Mouse (Mus musculus): ENCODE measurements around the gene Gm29427. TPM values are rescaled to one million over a fixed set of nuclear protein-coding genes. Genes with fewer than 3 reads are reported as not detected.

The Gm29427 gene
- total and polyA plus RNA-seq, 2 experiments from 2014 or later = 0.43 TPM; not detected in 1

DNA sequence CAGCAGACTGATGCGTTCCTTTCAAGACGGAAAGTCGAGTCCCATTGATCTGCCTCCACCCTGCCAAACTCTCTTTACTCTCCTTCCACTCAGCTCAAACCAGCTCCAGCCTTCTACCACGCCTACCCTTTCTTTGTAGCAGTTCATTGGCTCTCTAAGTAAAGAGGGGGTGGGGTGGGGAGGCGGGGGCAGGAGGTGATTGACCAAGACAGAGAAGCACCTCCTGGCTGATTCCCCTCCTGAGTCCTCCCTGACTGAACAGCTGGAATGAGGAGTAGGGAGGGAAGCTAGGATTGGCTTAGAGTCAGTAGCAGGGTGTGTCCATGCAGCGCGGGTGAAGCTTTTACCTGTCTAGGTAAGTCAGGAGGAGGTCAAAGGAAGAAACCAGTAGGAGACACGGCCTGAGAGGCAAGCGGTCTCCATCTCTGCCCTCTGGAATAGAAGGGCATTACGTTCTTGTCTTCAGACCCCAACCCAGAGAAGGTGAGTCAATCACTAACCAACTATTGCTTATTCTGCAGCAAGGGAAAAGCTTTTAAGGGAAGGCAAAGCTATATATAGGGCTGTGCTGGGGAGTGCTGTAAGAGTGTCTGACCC, 16.2 kb upstream of the Gm29427 start, which contains the start of gene AA986860:
AA986860 (plus strand) TSS at position 236 of the 597 bp plus-strand sequence.
- no peak for ATAC-seq
- no peaks in the 10 kb centered on the region for H3K4me1 ChIP-seq (ENCODE audit: insufficient read depth)
- H3K27ac ChIP-seq (ENCODE audit: low read depth, low read length) = no peak within 1 kb of the TSS
- no peak within 1 kb of the TSS for H3K9ac ChIP-seq
- 8% methylated on average over 10 of the region's 10 CpGs for WGBS
- no peak for TF ChIP-seq CTCF (IDR thresholded peaks at IDR 0.05; ENCODE audit: low read depth)
- no peak within 1 kb of the TSS for H3K4me3 ChIP-seq (ENCODE audit: low read depth, low read length)
- H3K4me2 ChIP-seq (ENCODE audit: low read depth) = no peak within 1 kb of the TSS
- no peaks in the 10 kb centered on the region for H3K27me3 ChIP-seq (ENCODE audit: insufficient read depth, low read length)
- no peaks in the 10 kb centered on the region for H3K36me3 ChIP-seq (ENCODE audit: insufficient read depth)
- no peaks in the 10 kb centered on the region for H3K9me3 ChIP-seq (ENCODE audit: low read length)
- DNase-seq = no peak

DNA sequence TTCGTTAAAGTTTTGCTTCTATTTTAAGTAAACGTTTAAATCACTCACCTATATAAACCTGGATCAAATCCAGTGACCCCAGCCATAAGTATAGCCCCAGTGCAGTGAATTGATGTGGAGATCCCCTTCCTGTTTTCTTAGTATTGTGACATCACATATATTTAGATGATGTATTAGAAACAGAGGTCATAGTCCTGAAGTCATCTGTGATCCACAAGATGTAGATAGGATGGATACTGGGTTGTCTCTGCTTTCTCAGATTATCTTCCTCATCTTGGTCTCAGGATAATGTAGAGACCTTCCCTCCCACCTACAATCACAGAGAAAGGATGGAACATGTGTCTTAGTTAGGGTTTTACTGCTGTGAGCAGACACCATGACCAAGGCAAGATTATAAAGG, 13.6 kb upstream of the Gm29427 start, which contains the start of gene Pfkfb2:
Pfkfb2 (minus strand) TSS at position 101 of the 400 bp plus-strand sequence.
- no peaks in the 10 kb centered on the region for H3K4me1 ChIP-seq (ENCODE audit: insufficient read depth)
- H3K27ac ChIP-seq (ENCODE audit: low read depth, low read length) = no peak within 1 kb of the TSS
- no peaks in the 10 kb centered on the region for H3K9me3 ChIP-seq (ENCODE audit: low read length)
- ATAC-seq (no peak), DNase-seq (no peak)
- no peaks in the 10 kb centered on the region for H3K27me3 ChIP-seq (ENCODE audit: insufficient read depth, low read length)
- H3K36me3 ChIP-seq (ENCODE audit: insufficient read depth) = no peaks in the 10 kb centered on the region
- no peak within 1 kb of the TSS for H3K4me3 ChIP-seq (ENCODE audit: low read depth, low read length)
- H3K9ac ChIP-seq = no peak within 1 kb of the TSS
- TF ChIP-seq CTCF (IDR thresholded peaks at IDR 0.05; ENCODE audit: low read depth) = no peak
- WGBS = 85% methylated on average over 2 of the region's 2 CpGs
- no peak within 1 kb of the TSS for H3K4me2 ChIP-seq (ENCODE audit: low read depth)

DNA sequence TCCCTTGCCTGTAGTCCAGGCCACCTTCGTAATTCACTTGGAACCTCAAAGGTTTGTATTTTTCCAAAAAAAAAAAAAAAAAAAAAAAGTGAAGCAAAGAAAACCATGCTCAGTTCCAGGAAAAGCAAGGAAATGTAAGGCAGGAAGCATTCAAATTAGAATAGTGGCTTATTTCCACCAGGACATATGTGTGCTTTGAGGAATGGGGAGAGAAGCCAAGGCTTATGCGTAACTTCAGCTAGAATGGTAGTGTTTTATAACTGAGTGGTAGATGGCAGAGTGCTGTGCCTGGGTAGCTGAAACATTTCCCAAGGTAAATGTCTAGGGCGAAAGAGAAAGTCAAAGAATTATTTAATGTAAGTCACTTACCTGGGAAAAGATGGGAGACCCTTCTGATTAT, 13.1 kb upstream of the Gm29427 start:
- H3K36me3 ChIP-seq (ENCODE audit: insufficient read depth) = no peaks in the 10 kb centered on the region
- no peak overlapping the region for H3K9ac ChIP-seq
- WGBS = 68% methylated on average over 3 of the region's 3 CpGs
- no peaks in the 10 kb centered on the region for H3K4me1 ChIP-seq (ENCODE audit: insufficient read depth)
- DNase-seq = peak; percentile 60
- no peak overlapping the region for H3K4me2 ChIP-seq (ENCODE audit: low read depth)
- H3K27me3 ChIP-seq (ENCODE audit: insufficient read depth, low read length) = no peaks in the 10 kb centered on the region
- H3K9me3 ChIP-seq (ENCODE audit: low read length) = no peaks in the 10 kb centered on the region
- H3K4me3 ChIP-seq (ENCODE audit: low read depth, low read length) = no peak overlapping the region
- ATAC-seq = peak; percentile 63; the same call in 1 of the 2 replicates
- no peak overlapping the region for H3K27ac ChIP-seq (ENCODE audit: low read depth, low read length)
- TF ChIP-seq CTCF (IDR thresholded peaks at IDR 0.05; ENCODE audit: low read depth) = no peak

DNA sequence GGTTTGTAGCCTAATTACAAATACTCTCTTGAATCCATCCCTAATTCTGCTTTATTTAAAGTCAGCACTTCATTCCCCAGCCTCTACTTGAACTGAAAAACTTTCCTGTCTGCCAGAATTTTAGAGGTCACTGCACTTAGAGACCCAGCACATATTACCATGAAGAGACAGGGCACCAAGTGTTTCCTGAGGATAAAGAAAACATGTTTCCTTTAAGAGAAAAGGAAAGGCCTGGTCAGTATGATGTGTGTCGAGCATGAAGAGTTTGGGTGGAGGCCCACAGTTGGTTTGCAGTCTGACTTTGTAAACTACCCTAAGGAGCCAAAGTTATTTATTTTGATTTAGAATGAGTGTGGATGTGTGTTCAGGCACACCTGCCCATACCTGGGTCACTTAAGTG, 12.5 kb upstream of the Gm29427 start:
- H3K27ac ChIP-seq (ENCODE audit: low read depth, low read length) = no peak overlapping the region
- ATAC-seq (no peak), DNase-seq (no peak)
- no peak overlapping the region for H3K9ac ChIP-seq
- H3K36me3 ChIP-seq (ENCODE audit: insufficient read depth) = no peaks in the 10 kb centered on the region
- H3K4me2 ChIP-seq (ENCODE audit: low read depth) = no peak overlapping the region
- no peaks in the 10 kb centered on the region for H3K9me3 ChIP-seq (ENCODE audit: low read length)
- no peak for TF ChIP-seq CTCF (IDR thresholded peaks at IDR 0.05; ENCODE audit: low read depth)
- no peak overlapping the region for H3K4me3 ChIP-seq (ENCODE audit: low read depth, low read length)
- WGBS = 72% methylated on average over 1 of the region's 1 CpGs
- H3K27me3 ChIP-seq (ENCODE audit: insufficient read depth, low read length) = no peaks in the 10 kb centered on the region
- no peaks in the 10 kb centered on the region for H3K4me1 ChIP-seq (ENCODE audit: insufficient read depth)

DNA sequence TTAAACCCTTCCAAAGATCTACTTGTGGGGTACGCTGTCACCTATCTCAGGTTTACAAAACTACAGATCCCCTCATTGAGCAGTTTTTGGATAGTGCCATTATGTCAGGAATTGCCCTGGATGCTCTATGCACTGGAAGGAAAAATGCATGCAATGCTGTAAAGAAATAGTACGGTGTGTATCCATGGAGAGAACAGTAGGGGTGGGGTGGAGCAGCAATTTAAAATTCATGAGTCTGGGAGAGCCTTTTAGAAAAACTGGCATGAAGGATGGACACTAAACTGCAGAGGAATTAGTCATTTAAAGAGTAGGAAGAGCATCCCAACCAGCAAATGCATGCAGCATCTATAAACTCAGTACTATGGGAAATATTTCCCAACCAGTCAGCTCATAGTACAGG, 10.8 kb upstream of the Gm29427 start:
- no peak overlapping the region for H3K4me2 ChIP-seq (ENCODE audit: low read depth)

DNA sequence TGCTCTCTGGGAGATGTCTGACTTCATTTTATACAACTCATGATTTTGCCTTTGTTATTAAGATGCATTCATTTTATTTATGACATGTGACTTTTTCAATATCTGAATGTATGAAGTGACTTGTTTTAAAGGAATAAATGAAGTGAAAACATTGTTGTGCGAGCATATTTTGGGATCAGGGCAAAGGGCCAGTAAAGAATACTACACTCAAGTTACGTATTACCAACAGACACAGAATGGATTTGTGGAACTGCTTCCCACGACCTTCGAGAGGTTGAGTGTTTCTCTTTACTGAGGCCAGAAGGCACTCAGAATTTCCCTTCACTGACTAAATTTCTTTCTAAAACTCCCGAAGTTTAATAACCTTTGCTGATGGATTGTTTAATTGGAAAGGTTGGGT, 8.6 kb upstream of the Gm29427 start:
- no peak for ATAC-seq
- no peak for TF ChIP-seq CTCF (IDR thresholded peaks at IDR 0.05; ENCODE audit: low read depth)
- WGBS = 93% methylated on average over 5 of the region's 5 CpGs
- Histone ChIP-seq H3K4me1 (ENCODE audit: insufficient read depth) (no peaks in the 10 kb centered on the region), H3K9me3 (ENCODE audit: low read length) (no peaks in the 10 kb centered on the region), H3K4me3 (ENCODE audit: low read depth, low read length) (no peak overlapping the region), H3K36me3 (ENCODE audit: insufficient read depth) (0 out of 2 replicates have a peak, but pooled peaks cover 3% of the 10 kb centered on the region), H3K27ac (ENCODE audit: low read depth, low read length) (no peak overlapping the region), H3K9ac (no peak overlapping the region), H3K4me2 (ENCODE audit: low read depth) (no peak overlapping the region), H3K27me3 (ENCODE audit: insufficient read depth, low read length) (no peaks in the 10 kb centered on the region)
- no peak for DNase-seq

More for the DNA sequence above, 10.8 kb upstream of the Gm29427 start:
- Histone ChIP-seq H3K4me3 (ENCODE audit: low read depth, low read length) (no peak overlapping the region), H3K9ac (no peak overlapping the region), H3K27me3 (ENCODE audit: insufficient read depth, low read length) (no peaks in the 10 kb centered on the region), H3K4me1 (ENCODE audit: insufficient read depth) (no peaks in the 10 kb centered on the region), H3K36me3 (ENCODE audit: insufficient read depth) (no peaks in the 10 kb centered on the region), H3K27ac (ENCODE audit: low read depth, low read length) (no peak overlapping the region), H3K9me3 (ENCODE audit: low read length) (no peaks in the 10 kb centered on the region)
- ATAC-seq (no peak), DNase-seq (no peak)
- 64% methylated on average over 2 of the region's 2 CpGs for WGBS
- TF ChIP-seq CTCF (IDR thresholded peaks at IDR 0.05; ENCODE audit: low read depth) = no peak

DNA sequence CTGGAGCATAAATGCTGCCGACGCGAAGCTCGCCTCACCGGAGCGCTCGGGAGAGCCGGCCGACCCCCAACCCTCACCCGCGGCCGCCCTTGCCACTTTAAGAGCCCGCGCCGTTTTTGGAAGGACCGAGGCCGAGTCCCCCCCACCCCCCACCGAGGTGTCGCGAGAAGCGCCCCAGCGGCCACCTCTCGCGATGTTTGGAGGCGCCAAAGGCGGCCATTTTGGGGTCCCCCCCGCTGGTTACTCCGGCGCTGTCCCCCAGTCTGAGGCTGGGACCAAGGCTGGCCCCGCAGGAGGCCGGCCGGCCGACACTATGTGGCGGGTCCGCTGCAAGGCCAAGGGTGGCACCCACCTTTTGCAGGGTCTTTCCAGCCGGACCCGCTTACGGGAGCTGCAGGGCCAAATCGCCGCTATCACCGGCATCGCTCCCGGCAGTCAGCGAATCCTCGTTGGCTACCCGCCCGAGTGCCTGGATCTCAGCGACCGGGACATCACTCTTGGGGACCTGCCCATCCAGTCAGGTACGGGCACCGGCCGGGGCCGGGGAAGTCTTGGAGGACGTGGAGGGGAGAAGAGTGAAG, 1.8 kb upstream of the Gm29427 start, which contains the start of gene Yod1:
Yod1 (plus strand) TSS at position 37 of the 581 bp plus-strand sequence.
- TF ChIP-seq CTCF (IDR thresholded peaks at IDR 0.05; ENCODE audit: low read depth) = 0 out of 2 replicates have a peak, but pooled peaks have one; percentile 17
- peak; percentile 79 for ATAC-seq
- Histone ChIP-seq H3K4me3 (ENCODE audit: low read depth, low read length) (peak within 1 kb of the TSS; percentile 98), H3K4me2 (ENCODE audit: low read depth) (peak within 1 kb of the TSS; percentile 67), H3K9me3 (ENCODE audit: low read length) (no peaks in the 10 kb centered on the region), H3K4me1 (ENCODE audit: insufficient read depth) (peaks cover 5% of the 10 kb centered on the region), H3K27ac (ENCODE audit: low read depth, low read length) (peak within 1 kb of the TSS; percentile 88), H3K9ac (peak within 1 kb of the TSS; percentile 99), H3K27me3 (ENCODE audit: insufficient read depth, low read length) (no peaks in the 10 kb centered on the region), H3K36me3 (ENCODE audit: insufficient read depth) (0 out of 2 replicates have a peak, but pooled peaks cover 7% of the 10 kb centered on the region)
- 3% methylated on average over 54 of the region's 54 CpGs for WGBS
- peak; percentile 96 for DNase-seq
